Mouse (Mus musculus) left cerebral cortex, postnatal 36 days (tissue): Measurements from ENCODE around the gene 1110017D15Rik. TPM values are rescaled to one million over a fixed set of nuclear protein-coding genes. Genes with fewer than 3 reads are reported as not detected.

Experiments used
- total RNA-seq, 2 experiments: library from RNA; stranded (reverse); gene quantifications; 2 replicates each; pipeline ENCODE4 v1.2.3; 2021

The 1110017D15Rik gene
- total RNA-seq, 2 experiments from 2014 or later = 3.4 to 5.9 TPM

Other genes with a start within 250 kb of the 1110017D15Rik start
- gene Ubap2, start 242.2 kb downstream of the 1110017D15Rik start, total RNA-seq = 10 to 100 TPM; 36.9 to 43.3 TPM
- gene Dcaf12, start 202.4 kb downstream of the 1110017D15Rik start, total RNA-seq = 10 to 100 TPM; 41.9 to 43.5 TPM
- gene Ubap1, start 168.3 kb downstream of the 1110017D15Rik start, total RNA-seq = 10 to 100 TPM; 50.0 to 53.9 TPM
- gene Kif24, start 52.4 kb downstream of the 1110017D15Rik start, total RNA-seq = 1 to 10 TPM; 1.2 to 1.8 TPM
- gene Nudt2, start 52.2 kb downstream of the 1110017D15Rik start, total RNA-seq = 10 to 100 TPM; 27.1 to 30.1 TPM
- 10 to 100 TPM; 31.8 to 32.1 TPM for gene AI464131, start 14.3 kb downstream of the 1110017D15Rik start, total RNA-seq
- gene Fam219a, start 52.2 kb upstream of the 1110017D15Rik start, total RNA-seq = 100 to 1,000 TPM; 194 to 219 TPM
- 1 to 10 TPM; 9.4 to 10.0 TPM for gene Dnaic1, start 52.4 kb upstream of the 1110017D15Rik start, total RNA-seq
- gene Enho, start 123.0 kb upstream of the 1110017D15Rik start, total RNA-seq = 10 to 100 TPM; 60.1 to 71.2 TPM
- 100 to 1,000 TPM; 106 to 115 TPM for gene Cntfr, start 179.8 kb upstream of the 1110017D15Rik start, total RNA-seq
- 10 to 100 TPM; 35.6 to 39.2 TPM for gene Il11ra1, start 182.7 kb upstream of the 1110017D15Rik start, total RNA-seq
- 10 to 100 TPM; 27.8 to 33.2 TPM for gene Rpp25l, start 196.2 kb upstream of the 1110017D15Rik start, total RNA-seq
- 100 to 1,000 TPM; 159 to 187 TPM for gene Dctn3, start 205.8 kb upstream of the 1110017D15Rik start, total RNA-seq
- gene Arid3c, start 213.8 kb upstream of the 1110017D15Rik start, total RNA-seq = under 1 TPM in 1 of 2 experiments, not detected in 1; 0.36 TPM
- gene Galt, start 237.9 kb upstream of the 1110017D15Rik start, total RNA-seq = 10 to 100 TPM; 81.0 to 94.7 TPM
- 10 to 100 TPM; 54.3 to 57.7 TPM for gene Sigmar1, start 238.8 kb upstream of the 1110017D15Rik start, total RNA-seq